Mouse (Mus musculus): ENCODE measurements around the gene Dad1. TPM values are rescaled to one million over a fixed set of nuclear protein-coding genes. Genes with fewer than 3 reads are reported as not detected.

The Dad1 gene
- polyA plus RNA-seq, 1 experiment from 2014 or later, result 466 TPM

DNA sequence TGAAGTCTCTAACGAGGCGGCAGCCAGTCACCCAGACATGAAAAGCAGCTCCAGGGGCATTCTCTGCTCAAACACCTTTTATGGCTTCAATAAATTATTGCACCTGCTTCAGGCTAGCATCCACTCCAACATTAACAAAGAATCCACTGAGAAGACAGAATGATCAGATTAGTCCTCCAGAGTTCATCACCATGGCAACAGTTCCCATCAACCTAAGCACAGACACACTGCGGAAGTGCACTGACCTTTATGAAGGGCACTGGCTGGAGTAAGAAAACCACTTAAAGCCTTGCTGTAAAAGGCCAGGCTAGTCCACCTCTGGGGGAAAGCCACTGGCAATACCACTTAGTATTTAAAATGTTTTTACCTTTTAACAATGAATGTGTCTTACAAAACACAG, 9.7 kb downstream of the Dad1 start:
- H3K27me3 ChIP-seq (replicated peaks; ENCODE audit: insufficient read depth, low read length), result no peaks in the 10 kb centered on the region
- TF ChIP-seq CTCF (IDR thresholded peaks at IDR 0.05), result no peak
- TF ChIP-seq EP300 (IDR thresholded peaks at IDR 0.05), result no peak
- 0 out of 2 replicates have a peak, but pooled peaks cover 2% of the 10 kb centered on the region for H3K9me3 ChIP-seq (ENCODE audit: low read length)
- H3K9ac ChIP-seq (replicated peaks; ENCODE audit: low read depth), result no peak overlapping the region
- ATAC-seq (no peak), DNase-seq (ENCODE audit: low spot score) (no peak)
- H3K27ac ChIP-seq (ENCODE audit: low read length), result no peak overlapping the region
- WGBS, result 54% methylated on average over 3 of the region's 3 CpGs
- H3K4me2 ChIP-seq (replicated peaks; ENCODE audit: low read depth, low read length), result no peak overlapping the region
- peaks cover 29% of the 10 kb centered on the region for H3K36me3 ChIP-seq (ENCODE audit: insufficient read depth, low read length)
- H3K4me3 ChIP-seq (ENCODE audit: low read depth, low read length), result no peak overlapping the region
- peaks cover 7% of the 10 kb centered on the region for H3K4me1 ChIP-seq (ENCODE audit: insufficient read depth, low read depth, low read length)

DNA sequence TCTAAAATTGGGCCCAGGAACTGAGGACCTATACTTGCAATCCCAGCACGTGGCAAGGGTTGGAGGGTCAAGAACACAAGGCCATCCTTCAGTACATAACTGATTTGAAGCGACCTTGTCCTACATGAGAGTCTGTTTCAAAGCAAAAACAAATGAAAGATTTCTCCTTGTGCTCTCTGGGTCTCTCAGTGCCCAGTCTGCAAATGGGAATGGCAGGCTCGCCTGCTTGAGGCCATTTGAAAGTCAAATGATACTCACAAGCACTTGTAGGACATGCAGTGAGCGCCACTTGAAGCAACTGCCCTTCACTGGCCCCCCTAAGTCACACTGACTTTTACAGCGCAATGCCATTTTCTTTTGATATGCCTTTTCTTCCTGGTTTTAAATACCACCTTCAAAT, 13.4 kb downstream of the Dad1 start:
- Histone ChIP-seq H3K4me3 (ENCODE audit: low read depth, low read length) (no peak overlapping the region), H3K9me3 (ENCODE audit: low read length) (0 out of 2 replicates have a peak, but pooled peaks cover 2% of the 10 kb centered on the region), H3K4me1 (ENCODE audit: insufficient read depth, low read depth, low read length) (no peaks in the 10 kb centered on the region), H3K36me3 (ENCODE audit: insufficient read depth, low read length) (peaks cover 29% of the 10 kb centered on the region), H3K4me2 (replicated peaks; ENCODE audit: low read depth, low read length) (no peak overlapping the region), H3K9ac (replicated peaks; ENCODE audit: low read depth) (no peak overlapping the region), H3K27me3 (replicated peaks; ENCODE audit: insufficient read depth, low read length) (no peaks in the 10 kb centered on the region), H3K27ac (ENCODE audit: low read length) (no peak overlapping the region)
- DNase-seq (ENCODE audit: low spot score) (no peak), ATAC-seq (no peak)
- TF ChIP-seq CTCF (IDR thresholded peaks at IDR 0.05), result no peak
- 87% methylated on average over 5 of the region's 5 CpGs for WGBS

DNA sequence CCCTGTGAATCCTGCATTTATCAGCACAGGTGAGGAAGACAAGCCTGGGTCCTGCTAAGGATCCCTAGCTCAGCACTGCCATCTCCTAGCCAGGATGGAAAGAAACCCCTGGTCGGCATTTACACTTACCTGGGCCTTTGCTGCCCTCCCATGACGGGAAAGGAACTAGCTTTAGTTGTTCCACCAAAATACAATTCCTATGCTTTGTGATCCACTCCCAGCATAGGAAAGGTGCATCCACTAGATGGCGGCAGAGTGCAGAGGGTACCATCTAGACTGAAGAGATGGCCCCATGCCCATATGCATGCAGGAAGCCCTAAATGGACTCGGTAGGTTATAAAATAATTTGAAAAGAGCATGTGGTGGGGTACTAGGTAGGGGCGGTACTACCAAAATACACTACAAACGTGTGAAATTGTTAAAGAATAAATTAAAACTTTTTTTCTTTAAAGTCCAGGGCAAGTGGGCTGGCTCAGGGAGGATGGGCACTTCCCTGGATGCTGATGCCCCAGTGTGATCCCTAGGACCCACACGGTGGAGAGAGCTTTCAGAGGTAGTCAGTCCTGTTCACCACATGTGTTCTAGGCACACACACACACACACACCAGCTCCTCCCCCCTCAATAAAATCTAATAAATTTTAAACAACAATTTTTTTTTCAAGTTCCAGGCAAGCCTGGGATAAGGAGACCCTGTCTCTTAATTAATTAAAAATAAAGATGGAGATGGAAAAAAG, 14.7 kb downstream of the Dad1 start:
- no peak overlapping the region for H3K4me2 ChIP-seq (replicated peaks; ENCODE audit: low read depth, low read length)
- H3K9ac ChIP-seq (replicated peaks; ENCODE audit: low read depth), result no peak overlapping the region
- TF ChIP-seq CTCF (IDR thresholded peaks at IDR 0.05) (peak; percentile 97), EP300 (IDR thresholded peaks at IDR 0.05) (peak; percentile 31; the same call in 1 of the 2 replicates)
- 14% methylated on average over 7 of the region's 7 CpGs for WGBS
- ATAC-seq (peak; percentile 71), DNase-seq (ENCODE audit: low spot score) (peak; percentile 92)
- H3K4me3 ChIP-seq (ENCODE audit: low read depth, low read length), result no peak overlapping the region
- peaks cover 29% of the 10 kb centered on the region for H3K36me3 ChIP-seq (ENCODE audit: insufficient read depth, low read length)
- no peaks in the 10 kb centered on the region for H3K27me3 ChIP-seq (replicated peaks; ENCODE audit: insufficient read depth, low read length)
- H3K9me3 ChIP-seq (ENCODE audit: low read length), result 0 out of 2 replicates have a peak, but pooled peaks cover 2% of the 10 kb centered on the region
- H3K4me1 ChIP-seq (ENCODE audit: insufficient read depth, low read depth, low read length), result no peaks in the 10 kb centered on the region
- H3K27ac ChIP-seq (ENCODE audit: low read length), result no peak overlapping the region

DNA sequence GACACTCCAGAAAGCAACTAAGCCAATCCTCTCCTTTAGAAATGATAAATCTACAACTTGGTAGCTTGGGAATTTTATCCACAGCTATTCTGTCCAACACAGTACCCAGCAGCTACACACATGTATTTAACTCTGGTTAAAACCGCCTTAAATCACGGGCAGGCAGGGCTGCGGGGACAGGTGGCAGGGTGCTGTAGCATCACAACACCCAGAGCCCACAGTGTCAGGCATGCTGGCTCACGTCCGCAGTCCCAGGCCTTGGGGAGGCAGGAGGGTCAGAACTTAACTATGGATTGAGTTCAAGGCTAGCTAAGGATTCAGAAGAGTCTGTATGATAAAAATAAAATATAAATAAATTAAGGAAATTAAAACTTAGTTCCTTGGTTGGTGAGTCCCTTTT, 17.0 kb downstream of the Dad1 start:
- 88% methylated on average over 5 of the region's 5 CpGs for WGBS
- H3K4me1 ChIP-seq (ENCODE audit: insufficient read depth, low read depth, low read length), result peaks cover 6% of the 10 kb centered on the region; the same call in 1 of the 2 replicates
- H3K9me3 ChIP-seq (ENCODE audit: low read length), result 0 out of 2 replicates have a peak, but pooled peaks cover 1% of the 10 kb centered on the region
- ATAC-seq (no peak), DNase-seq (ENCODE audit: low spot score) (no peak)
- H3K4me3 ChIP-seq (ENCODE audit: low read depth, low read length), result no peak overlapping the region
- peaks cover 16% of the 10 kb centered on the region for H3K36me3 ChIP-seq (ENCODE audit: insufficient read depth, low read length)
- no peak overlapping the region for H3K4me2 ChIP-seq (replicated peaks; ENCODE audit: low read depth, low read length)
- H3K27me3 ChIP-seq (replicated peaks; ENCODE audit: insufficient read depth, low read length), result no peaks in the 10 kb centered on the region
- no peak overlapping the region for H3K9ac ChIP-seq (replicated peaks; ENCODE audit: low read depth)
- H3K27ac ChIP-seq (ENCODE audit: low read length), result peak overlapping the region; percentile 71; the same call in 1 of the 2 replicates
- TF ChIP-seq EP300 (IDR thresholded peaks at IDR 0.05) (no peak), CTCF (IDR thresholded peaks at IDR 0.05) (no peak)

DNA sequence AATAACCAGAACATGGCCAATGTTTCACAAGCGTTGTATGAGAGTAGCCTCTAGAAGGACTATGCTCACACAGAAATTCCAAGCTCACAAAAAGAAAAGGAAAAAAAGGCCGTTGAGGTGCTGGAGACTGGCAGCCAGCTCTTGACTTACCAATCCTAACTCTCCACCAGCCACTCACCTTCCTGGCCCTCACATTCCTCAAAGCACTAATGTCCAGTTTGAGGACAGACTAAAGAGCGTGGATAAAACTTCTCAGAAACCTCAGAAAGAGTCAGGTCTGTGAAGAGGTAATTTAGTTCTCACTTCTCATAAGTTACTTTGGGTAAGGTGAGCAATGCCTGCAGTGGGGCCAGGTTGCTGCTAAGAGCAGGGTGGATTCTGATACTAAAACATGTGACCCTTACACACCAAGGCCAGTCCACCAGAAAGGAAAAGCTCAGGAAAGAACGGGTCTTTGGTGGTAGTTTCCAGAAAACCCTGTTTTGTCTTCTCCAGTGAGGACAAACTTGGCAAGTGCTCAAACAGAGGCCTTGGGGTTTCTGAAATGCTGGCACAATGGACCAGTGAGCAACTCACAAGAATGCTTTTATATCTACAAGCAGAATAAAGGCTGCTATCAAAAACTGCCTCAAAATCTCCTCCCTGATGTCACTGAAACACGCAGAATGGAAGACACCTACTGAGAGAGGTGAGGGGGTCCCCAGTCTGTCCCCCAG, 17.9 kb downstream of the Dad1 start:
- WGBS, result 43% methylated on average over 5 of the region's 5 CpGs
- Histone ChIP-seq H3K27me3 (replicated peaks; ENCODE audit: insufficient read depth, low read length) (no peaks in the 10 kb centered on the region), H3K4me1 (ENCODE audit: insufficient read depth, low read depth, low read length) (peaks cover 6% of the 10 kb centered on the region; the same call in 1 of the 2 replicates), H3K9me3 (ENCODE audit: low read length) (no peaks in the 10 kb centered on the region), H3K4me3 (ENCODE audit: low read depth, low read length) (no peak overlapping the region), H3K4me2 (replicated peaks; ENCODE audit: low read depth, low read length) (no peak overlapping the region), H3K36me3 (ENCODE audit: insufficient read depth, low read length) (0 out of 2 replicates have a peak, but pooled peaks cover 9% of the 10 kb centered on the region), H3K27ac (ENCODE audit: low read length) (peak overlapping the region; percentile 71), H3K9ac (replicated peaks; ENCODE audit: low read depth) (no peak overlapping the region)
- DNase-seq (ENCODE audit: low spot score) (peak; percentile 79), ATAC-seq (peak; percentile 64)
- TF ChIP-seq EP300 (IDR thresholded peaks at IDR 0.05), result peak; percentile 85
- no peak for TF ChIP-seq CTCF (IDR thresholded peaks at IDR 0.05)

DNA sequence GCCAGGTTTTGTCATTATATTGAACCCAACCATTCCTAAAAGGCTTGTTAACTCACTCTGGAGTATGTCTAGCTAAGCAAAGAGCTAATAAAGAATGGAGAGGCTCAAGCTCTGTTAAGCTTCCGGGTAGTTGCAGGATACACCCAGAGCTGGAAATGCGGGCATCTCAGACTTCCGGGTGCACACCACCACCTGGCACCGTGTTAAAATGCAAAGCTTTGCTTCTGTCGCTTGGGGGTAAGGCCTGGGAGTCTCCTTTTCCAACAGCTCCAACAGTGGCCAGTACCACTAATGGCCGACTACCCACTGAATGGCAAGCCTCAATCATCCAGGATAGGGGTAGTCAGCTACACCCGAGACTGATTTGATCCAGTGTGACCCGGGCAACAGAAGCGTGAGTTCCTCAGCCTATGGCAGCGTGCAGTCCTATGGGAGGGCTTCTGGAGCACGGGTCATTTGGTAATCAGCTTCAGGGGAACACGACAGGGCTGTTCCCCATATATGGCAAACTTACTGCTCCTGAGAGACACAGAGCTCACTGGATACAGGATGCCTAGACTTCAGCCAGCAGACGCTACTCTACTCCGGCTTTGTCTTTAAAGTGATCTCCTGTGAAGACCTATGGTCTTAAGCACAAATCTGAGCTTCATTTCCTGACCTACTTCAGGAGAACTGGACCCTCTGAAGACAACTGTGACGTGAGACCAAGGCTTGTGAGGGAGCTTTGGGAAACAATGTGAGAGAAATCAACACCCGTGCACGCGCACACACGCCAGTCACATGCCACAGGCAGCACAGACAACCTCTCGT, 19.5 kb downstream of the Dad1 start:
- 76% methylated on average over 20 of the region's 20 CpGs for WGBS
- H3K9me3 ChIP-seq (ENCODE audit: low read length), result no peaks in the 10 kb centered on the region
- H3K36me3 ChIP-seq (ENCODE audit: insufficient read depth, low read length), result no peaks in the 10 kb centered on the region
- peaks cover 6% of the 10 kb centered on the region; the same call in 1 of the 2 replicates for H3K4me1 ChIP-seq (ENCODE audit: insufficient read depth, low read depth, low read length)
- peak overlapping the region; percentile 71 for H3K27ac ChIP-seq (ENCODE audit: low read length)
- no peak for TF ChIP-seq EP300 (IDR thresholded peaks at IDR 0.05)
- no peak for TF ChIP-seq CTCF (IDR thresholded peaks at IDR 0.05)
- DNase-seq (ENCODE audit: low spot score) (no peak), ATAC-seq (no peak)
- no peak overlapping the region for H3K4me3 ChIP-seq (ENCODE audit: low read depth, low read length)
- no peak overlapping the region for H3K9ac ChIP-seq (replicated peaks; ENCODE audit: low read depth)
- no peaks in the 10 kb centered on the region for H3K27me3 ChIP-seq (replicated peaks; ENCODE audit: insufficient read depth, low read length)
- H3K4me2 ChIP-seq (replicated peaks; ENCODE audit: low read depth, low read length), result no peak overlapping the region

All from lung, postnatal 0 days (tissue).